10 mouse cellular contexts compared by ENCODE assay signal in the genomic region with DNA sequence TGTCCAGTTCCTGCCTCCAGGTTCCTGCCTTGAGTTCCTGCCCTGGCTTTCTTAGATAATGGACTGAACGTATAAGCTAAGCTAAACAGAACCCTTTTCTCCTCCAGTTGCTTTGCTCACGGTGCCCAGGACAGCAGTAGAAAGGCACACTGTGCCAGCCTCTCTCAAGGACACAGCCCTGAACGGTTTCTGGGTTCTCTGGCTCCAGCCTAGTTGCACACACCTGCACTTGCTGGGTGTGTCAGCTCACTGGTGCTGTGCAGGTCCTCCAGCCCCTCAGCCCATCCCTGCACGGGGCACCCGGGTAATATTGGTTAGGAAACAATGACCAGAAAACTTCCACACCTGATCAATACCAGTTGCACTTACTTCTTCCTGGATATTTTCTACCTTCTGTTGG.
"Had no signal": no experiment of that assay in that cellular context is flagged by ENCODE, and none has a peak within 500 bp of the region (broad histone marks: within the 10 kb centered on the region; RNA-seq: fewer than 3 reads in every experiment).

No protein-coding gene starts in this region.

- H3K9ac ChIP-seq: lung, embryonic 14.5 days; midbrain, embryonic 12.5 days had no signal

- H3K27ac ChIP-seq: midbrain, embryonic 10.5 days; midbrain, embryonic 12.5 days had no signal

- H3K36me3 ChIP-seq: midbrain, embryonic 10.5 days; midbrain, embryonic 12.5 days had no signal

- H3K4me2 ChIP-seq: lung, embryonic 14.5 days; midbrain, embryonic 12.5 days had no signal

- H3K4me1 ChIP-seq: midbrain, embryonic 12.5 days had no signal

- H3K9me3 ChIP-seq: midbrain, embryonic 10.5 days had no signal

- H3K4me3 ChIP-seq: midbrain, embryonic 10.5 days; midbrain, embryonic 12.5 days; myocyte had no signal

- DNase-seq: right cerebral cortex, adult 18-20 months; right cerebral cortex, postnatal 25 days; spleen, adult 18-20 months; thymus, adult 18-20 months; thymus, postnatal 14 days; thymus, postnatal 36 days had no signal
